Mouse (Mus musculus) fibroblast of lung, adult 2 months (primary cell): ENCODE measurements at regions not wholly inside any gene's neighbourhood (a gene's known extent, or its start where the extent isn't known, plus 50 kb on each side); places are given as distances from the start of the nearest gene placed in this dataset.
A peak's percentile ranks its signal among the peaks of the same experiment; 100 is the strongest.

Source experiments
- DNase-seq: peaks from one replicate; pipeline ENCODE4 v3.0.0-alpha.2; 2011; ENCODE audit warnings: low read depth

- no peak for DNase-seq
Measured at GRCm38 (mm10) chrX:11798326-11798725, 361.8 kb downstream of the Bcor start.

GRCm38 (mm10) chrX:11800400-11800941, 359.7 kb downstream of the Bcor start:
- DNase-seq: peak; percentile 36

GRCm38 (mm10) chrX:11801208-11801607, 358.9 kb downstream of the Bcor start:
- no peak for DNase-seq

GRCm38 (mm10) chrX:11801621-11802020, 358.5 kb downstream of the Bcor start:
- no peak for DNase-seq

- DNase-seq: peak; percentile 57
Measured at GRCm38 (mm10) chrX:11802074-11802899, 357.9 kb downstream of the Bcor start.

GRCm38 (mm10) chrX:11803239-11803638, 356.9 kb downstream of the Bcor start:
- DNase-seq: no peak

GRCm38 (mm10) chrX:11806896-11807252, 353.3 kb downstream of the Bcor start:
- no peak for DNase-seq

GRCm38 (mm10) chrX:11807253-11807882, 352.8 kb downstream of the Bcor start:
- no peak for DNase-seq

GRCm38 (mm10) chrX:11807883-11808262, 352.3 kb downstream of the Bcor start:
- DNase-seq: no peak

GRCm38 (mm10) chrX:11808911-11809310, 351.2 kb downstream of the Bcor start:
- no peak for DNase-seq

GRCm38 (mm10) chrX:11814861-11815260, 345.3 kb downstream of the Bcor start:
- no peak for DNase-seq

GRCm38 (mm10) chrX:11815864-11816263, 344.3 kb downstream of the Bcor start:
- DNase-seq: no peak

- no peak for DNase-seq
Measured at GRCm38 (mm10) chrX:11818634-11819033, 341.5 kb downstream of the Bcor start.

- no peak for DNase-seq
Measured at GRCm38 (mm10) chrX:11821165-11821564, 339.0 kb downstream of the Bcor start.

GRCm38 (mm10) chrX:11821880-11822768, 338.0 kb downstream of the Bcor start:
- peak; percentile 31 for DNase-seq

GRCm38 (mm10) chrX:11825948-11826347, 334.2 kb downstream of the Bcor start:
- DNase-seq: no peak

- DNase-seq: no peak
Measured at GRCm38 (mm10) chrX:11826737-11827408, 333.3 kb downstream of the Bcor start.

GRCm38 (mm10) chrX:11829411-11830002, 330.6 kb downstream of the Bcor start:
- DNase-seq: no peak

- DNase-seq: no peak
Measured at GRCm38 (mm10) chrX:11837566-11837965, 322.6 kb downstream of the Bcor start.

- DNase-seq: no peak
Measured at GRCm38 (mm10) chrX:11839665-11840245, 320.4 kb downstream of the Bcor start.
